Mouse (Mus musculus): ENCODE measurements at regions not wholly inside any gene's neighbourhood (a gene's known extent, or its start where the extent isn't known, plus 50 kb on each side); places are given as distances from the start of the nearest gene placed in this dataset.

DNA sequence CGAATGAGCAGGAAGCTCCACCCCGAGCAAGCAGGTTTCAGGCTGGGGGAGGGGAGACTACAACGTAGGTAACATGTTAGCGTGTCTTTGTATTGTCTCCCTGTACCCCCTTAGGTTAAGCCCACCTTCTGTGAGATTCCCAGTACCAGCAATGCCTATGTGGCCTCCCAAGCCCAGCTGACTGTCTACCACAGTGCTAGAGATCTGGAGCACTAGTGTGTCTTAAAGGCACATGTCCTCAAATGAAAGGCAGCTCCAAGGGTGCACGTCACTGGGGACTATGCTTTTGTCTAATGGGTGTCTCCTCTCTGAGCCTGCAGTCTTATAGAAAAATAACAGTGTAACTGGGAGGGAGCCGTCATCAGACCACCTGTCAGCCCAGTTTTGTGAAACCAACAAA, 65.9 kb upstream of the Ttc29 start:
- DNase-seq (ENCODE audit: low spot score) (no peak), ATAC-seq (no peak)
- no peaks in the 10 kb centered on the region for H3K36me3 ChIP-seq (ENCODE audit: insufficient read depth, low read length)
- no peak overlapping the region for H3K4me2 ChIP-seq (replicated peaks; ENCODE audit: low read depth, low read length)
- H3K9me3 ChIP-seq (ENCODE audit: low read length), result no peaks in the 10 kb centered on the region
- no peaks in the 10 kb centered on the region for H3K27me3 ChIP-seq (replicated peaks; ENCODE audit: insufficient read depth, low read length)
- no peak overlapping the region for H3K27ac ChIP-seq (ENCODE audit: low read length)
- H3K9ac ChIP-seq (replicated peaks; ENCODE audit: low read depth), result no peak overlapping the region
- no peaks in the 10 kb centered on the region for H3K4me1 ChIP-seq (ENCODE audit: insufficient read depth, low read depth, low read length)
- 79% methylated on average over 6 of the region's 6 CpGs for WGBS
- TF ChIP-seq CTCF (IDR thresholded peaks at IDR 0.05), result no peak
- no peak for TF ChIP-seq EP300 (IDR thresholded peaks at IDR 0.05)
- H3K4me3 ChIP-seq (ENCODE audit: low read depth, low read length), result no peak overlapping the region

DNA sequence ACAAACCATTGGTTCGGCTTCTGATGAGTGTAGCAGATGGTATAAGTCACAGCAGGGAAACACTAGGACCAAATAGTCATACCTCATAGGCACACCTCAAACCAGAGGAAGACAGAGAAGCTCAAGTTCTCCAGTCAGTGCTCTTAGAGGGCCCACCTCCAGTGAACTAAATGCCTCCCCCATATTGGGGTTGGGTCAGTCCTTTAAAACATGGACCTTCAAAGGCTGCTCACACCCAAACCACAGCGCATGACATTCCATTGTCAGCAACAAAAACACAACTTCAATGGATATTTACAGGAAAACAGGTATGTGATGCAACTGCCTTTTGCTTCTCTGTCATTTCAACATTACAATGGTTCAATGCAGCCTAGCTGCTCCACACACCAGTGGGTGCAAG, 65.1 kb upstream of the Ttc29 start:
- no peak for DNase-seq (ENCODE audit: low spot score)
- no peak overlapping the region for H3K4me3 ChIP-seq (ENCODE audit: low read depth, low read length)

DNA sequence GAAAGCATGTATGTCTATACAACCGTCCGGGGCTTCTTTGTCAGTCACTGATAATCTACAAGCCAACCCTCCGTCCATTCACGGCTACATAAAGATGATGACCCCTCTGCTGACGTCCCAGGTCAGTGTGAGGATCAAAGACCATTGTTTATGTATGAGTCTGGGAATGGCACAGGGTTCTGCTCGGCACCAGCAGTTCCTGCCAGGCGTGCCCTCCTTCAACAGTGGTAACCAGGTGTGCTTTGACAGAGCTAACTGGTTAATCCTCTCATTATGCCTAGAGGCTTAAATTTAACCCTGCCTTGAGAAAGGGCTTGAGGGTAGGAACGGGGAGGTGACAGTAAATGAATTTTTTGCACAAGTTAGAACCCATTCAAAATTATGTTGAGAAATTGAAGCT, 58.2 kb upstream of the Ttc29 start:
- Histone ChIP-seq H3K4me3 (ENCODE audit: low read depth, low read length) (no peak overlapping the region), H3K27me3 (replicated peaks; ENCODE audit: insufficient read depth, low read length) (no peaks in the 10 kb centered on the region), H3K36me3 (ENCODE audit: insufficient read depth, low read length) (no peaks in the 10 kb centered on the region), H3K4me1 (ENCODE audit: insufficient read depth, low read depth, low read length) (no peaks in the 10 kb centered on the region), H3K27ac (ENCODE audit: low read length) (no peak overlapping the region), H3K9ac (replicated peaks; ENCODE audit: low read depth) (no peak overlapping the region), H3K9me3 (ENCODE audit: low read length) (no peaks in the 10 kb centered on the region), H3K4me2 (replicated peaks; ENCODE audit: low read depth, low read length) (no peak overlapping the region)
- no peak for ATAC-seq
- WGBS, result 40% methylated on average over 8 of the region's 8 CpGs
- no peak for DNase-seq (ENCODE audit: low spot score)
- no peak for TF ChIP-seq EP300 (IDR thresholded peaks at IDR 0.05)
- no peak for TF ChIP-seq CTCF (IDR thresholded peaks at IDR 0.05)

More for the DNA sequence above, 65.1 kb upstream of the Ttc29 start:
- no peak overlapping the region for H3K27ac ChIP-seq (ENCODE audit: low read length)
- H3K4me1 ChIP-seq (ENCODE audit: insufficient read depth, low read depth, low read length), result no peaks in the 10 kb centered on the region
- no peak overlapping the region for H3K4me2 ChIP-seq (replicated peaks; ENCODE audit: low read depth, low read length)
- TF ChIP-seq CTCF (IDR thresholded peaks at IDR 0.05) (no peak), EP300 (IDR thresholded peaks at IDR 0.05) (no peak)
- H3K36me3 ChIP-seq (ENCODE audit: insufficient read depth, low read length), result no peaks in the 10 kb centered on the region
- H3K9ac ChIP-seq (replicated peaks; ENCODE audit: low read depth), result no peak overlapping the region
- 91% methylated on average over 2 of the region's 2 CpGs for WGBS
- no peak for ATAC-seq
- H3K27me3 ChIP-seq (replicated peaks; ENCODE audit: insufficient read depth, low read length), result no peaks in the 10 kb centered on the region
- no peaks in the 10 kb centered on the region for H3K9me3 ChIP-seq (ENCODE audit: low read length)

DNA sequence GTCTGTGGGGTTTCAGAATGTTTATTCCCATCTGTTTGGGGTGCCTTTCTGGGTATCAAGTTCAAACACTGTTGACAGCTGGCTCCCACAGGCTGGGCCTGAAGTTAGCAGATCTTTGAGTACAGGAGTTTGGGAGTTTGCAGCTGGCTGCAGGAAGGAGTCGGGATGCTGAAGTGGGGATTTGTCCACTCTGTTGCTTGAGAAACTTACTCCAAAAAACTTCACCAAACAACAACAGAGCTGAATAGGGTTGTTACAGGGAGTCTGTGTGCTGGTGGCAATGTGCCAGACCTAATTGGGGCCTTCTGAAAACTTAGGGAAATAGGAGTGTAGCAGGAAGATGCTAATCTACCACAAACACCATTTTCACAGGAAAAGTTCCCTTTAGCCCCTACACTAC, 51.1 kb upstream of the Ttc29 start:
- Histone ChIP-seq H3K27me3 (replicated peaks; ENCODE audit: insufficient read depth, low read length) (no peaks in the 10 kb centered on the region), H3K9ac (replicated peaks; ENCODE audit: low read depth) (no peak overlapping the region), H3K4me1 (ENCODE audit: insufficient read depth, low read depth, low read length) (no peaks in the 10 kb centered on the region), H3K4me3 (ENCODE audit: low read depth, low read length) (no peak overlapping the region), H3K4me2 (replicated peaks; ENCODE audit: low read depth, low read length) (no peak overlapping the region), H3K9me3 (ENCODE audit: low read length) (no peaks in the 10 kb centered on the region), H3K36me3 (ENCODE audit: insufficient read depth, low read length) (no peaks in the 10 kb centered on the region), H3K27ac (ENCODE audit: low read length) (no peak overlapping the region)
- ATAC-seq (no peak), DNase-seq (ENCODE audit: low spot score) (no peak)
- TF ChIP-seq CTCF (IDR thresholded peaks at IDR 0.05) (no peak), EP300 (IDR thresholded peaks at IDR 0.05) (no peak)
- 38% methylated on average over 1 of the region's 1 CpGs for WGBS

DNA sequence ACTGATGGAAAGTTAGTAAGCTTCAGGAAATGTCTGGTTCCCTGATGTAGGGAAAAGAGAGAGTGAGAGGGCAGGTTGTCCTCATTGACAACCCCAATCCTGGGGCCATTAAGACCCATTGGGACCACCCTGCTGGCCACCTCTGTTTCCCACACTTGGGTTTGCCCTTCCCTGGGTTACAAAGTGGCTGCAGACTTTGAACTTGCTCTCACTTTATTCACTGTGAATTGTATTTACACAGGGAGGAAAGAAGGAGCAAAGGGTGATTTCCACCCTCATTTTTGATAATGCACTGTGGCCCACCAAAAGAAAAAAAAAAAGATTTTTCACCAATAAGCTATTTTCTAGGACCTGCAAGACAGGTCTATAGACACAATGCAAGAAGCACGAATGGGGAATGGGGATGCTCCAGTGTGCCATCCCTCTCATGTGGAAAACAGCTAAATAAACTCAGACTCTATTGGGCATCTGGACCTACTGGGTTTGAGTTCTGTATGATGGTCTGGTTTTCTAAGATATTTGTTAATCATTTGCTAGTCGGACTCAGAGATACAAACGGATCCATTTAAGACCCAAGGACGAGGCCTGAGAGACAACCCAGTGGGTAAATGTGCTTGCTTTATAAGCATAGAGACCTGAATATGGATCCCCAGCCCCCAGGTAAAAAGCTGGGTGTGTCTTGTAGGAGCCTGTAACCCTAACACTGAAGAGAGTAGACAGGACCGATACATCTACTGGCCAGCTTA, 50.2 kb upstream of the Ttc29 start:
- DNase-seq (ENCODE audit: low spot score), result no peak
- Histone ChIP-seq H3K9ac (replicated peaks; ENCODE audit: low read depth) (no peak overlapping the region), H3K27me3 (replicated peaks; ENCODE audit: insufficient read depth, low read length) (no peaks in the 10 kb centered on the region), H3K4me1 (ENCODE audit: insufficient read depth, low read depth, low read length) (no peaks in the 10 kb centered on the region), H3K27ac (ENCODE audit: low read length) (no peak overlapping the region), H3K9me3 (ENCODE audit: low read length) (no peaks in the 10 kb centered on the region), H3K4me2 (replicated peaks; ENCODE audit: low read depth, low read length) (no peak overlapping the region), H3K36me3 (ENCODE audit: insufficient read depth, low read length) (no peaks in the 10 kb centered on the region), H3K4me3 (ENCODE audit: low read depth, low read length) (no peak overlapping the region)
- no peak for ATAC-seq
- 88% methylated on average over 5 of the region's 5 CpGs for WGBS
- TF ChIP-seq EP300 (IDR thresholded peaks at IDR 0.05) (no peak), CTCF (IDR thresholded peaks at IDR 0.05) (no peak)

All from lung, postnatal 0 days (tissue).